1 mouse cellular context compared by ENCODE assay signal in the genomic region with DNA sequence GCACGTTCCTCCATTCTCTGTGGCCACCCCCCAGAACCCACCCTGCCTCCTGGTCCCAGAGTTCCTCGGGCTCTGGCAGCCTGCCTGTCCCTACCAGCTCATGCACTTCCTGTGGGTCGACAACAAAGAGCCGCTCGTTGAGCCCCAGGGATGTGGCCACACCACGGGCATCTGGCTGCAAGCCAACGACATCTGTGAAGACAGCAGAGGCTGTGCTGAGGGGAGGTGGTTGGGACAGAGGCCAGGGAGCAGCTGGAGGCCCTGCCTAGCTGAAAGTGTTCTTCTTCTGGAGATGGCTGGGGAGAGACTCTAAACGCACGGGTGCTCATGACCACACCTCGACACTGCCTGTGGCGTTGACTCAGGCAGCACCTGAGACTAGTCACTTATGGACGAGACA.
TF ChIP-seq lines count a peak whose summit lies in the region.

No protein-coding gene starts in this region.

TF ChIP-seq in CH12.LX, 34 proteins besides CTCF, POLR2A, EP300 and RAD21 (continued from another document):
- no peak for TF ChIP-seq MAZ (IDR thresholded peaks at IDR 0.05; ENCODE audit: low read depth, low read length)
- no peak for TF ChIP-seq POLR2AphosphoS2 (IDR thresholded peaks at IDR 0.05; ENCODE audit: low read depth, low read length)
- no peak for TF ChIP-seq MAX (IDR thresholded peaks at IDR 0.05; ENCODE audit: low read length)
- no peak for TF ChIP-seq MEF2A (IDR thresholded peaks at IDR 0.05; ENCODE audit: borderline replicate concordance, low read depth, low read length)
- no peak for TF ChIP-seq KAT2A (IDR thresholded peaks at IDR 0.05; ENCODE audit: insufficient replicate concordance, low read length)
- TF ChIP-seq BHLHE40 (IDR thresholded peaks at IDR 0.05; ENCODE audit: low read depth, low read length) = peak; percentile 96
